In the genomic region with DNA sequence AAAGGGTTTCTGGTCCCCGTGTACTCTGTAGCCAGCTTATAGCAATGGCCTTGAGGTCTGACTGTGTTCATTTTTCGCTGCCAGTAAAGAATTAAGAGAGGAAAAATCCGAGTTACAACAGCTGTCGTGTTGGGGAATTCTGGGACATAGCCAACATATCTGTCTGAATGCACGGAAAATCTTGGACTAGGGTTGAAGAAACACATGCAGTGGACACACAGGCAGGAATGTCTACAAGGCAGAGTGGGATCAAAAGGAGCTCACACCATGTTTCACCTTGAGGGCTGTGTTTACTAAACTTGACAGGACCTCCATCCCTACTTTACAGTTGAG, we compare ENCODE assay signal across 8 mouse cellular contexts. TPM values are rescaled to one million over a fixed set of nuclear protein-coding genes. Genes with fewer than 3 reads are reported as not detected.
DNase-seq lines count a peak whose midpoint lies in the region; ATAC-seq lines count a peak whose summit lies in the region.

No protein-coding gene starts in this region.

- peak overlapping the region; percentile 70 for H3K9ac ChIP-seq in heart, embryonic 14.5 days (ENCODE audit: low read length)

- intact Hi-C loops in heart, postnatal 10 days (cut with DNase I), result no loop called here

- no peak for ATAC-seq in heart, embryonic 14.5 days (ENCODE audit: insufficient number of reproducible peaks, insufficient read depth, low FRiP score, low read depth)

- 0 out of 4 replicates have a peak, but pooled peaks cover 0 to 3% of the 10 kb centered on the region in 2 experiments for H3K4me1 ChIP-seq in heart, embryonic 14.5 days (ENCODE audit: control insufficient read depth in 2 of 2, insufficient read depth in 2 of 2, low read length in 2 of 2)

- H3K27ac ChIP-seq in heart, embryonic 14.5 days (replicated peaks in 1 of 2; ENCODE audit: control insufficient read depth in 1 of 2, insufficient read depth in 1 of 2, low read depth in 2 of 2, low read length in 2 of 2), result no peak overlapping the region
- no peak overlapping the region for H3K27ac ChIP-seq in macrophage

- no peaks in the 10 kb centered on the region for H3K9me3 ChIP-seq in heart, embryonic 14.5 days (ENCODE audit: control insufficient read depth, low read length)

- H3K79me2 ChIP-seq in macrophage (ENCODE audit: inconsistent target), result peaks cover 23% of the 10 kb centered on the region; the same call in 1 of the 2 replicates

- no peak for DNase-seq in heart, adult 11 months
- peak; percentile 13 for DNase-seq in R1 (ENCODE audit: low read depth, low spot score)
- DNase-seq in heart, postnatal 10 days, result peak; percentile 13 to 15
- no peak for DNase-seq in thymus, postnatal 4 days
- no peak for DNase-seq in thymus, postnatal 0 days (ENCODE audit: low spot score)
- DNase-seq in Muller cell, postnatal 12 days (ENCODE audit: inconsistent ontology term), result no peak

- no peaks in the 10 kb centered on the region for H3K27me3 ChIP-seq in heart, embryonic 14.5 days (ENCODE audit: control insufficient read depth, insufficient read depth, low read length)

- WGBS in heart, embryonic 14.5 days, result 15% methylated on average over 5 of the region's 5 CpGs
- WGBS in macrophage (ENCODE audit: missing documents), result 44% methylated on average over 5 of the region's 5 CpGs

- peak overlapping the region; percentile 55 to 100 for H3K4me3 ChIP-seq in heart, embryonic 14.5 days (ENCODE audit: control insufficient read depth in 1 of 2, insufficient read depth in 1 of 2, low read depth in 1 of 2, low read length in 2 of 2)
- H3K4me3 ChIP-seq in macrophage (ENCODE audit: inconsistent target), result peak overlapping the region; percentile 73

- peaks cover 10% of the 10 kb centered on the region; the same call in 1 of the 2 replicates for H3K36me3 ChIP-seq in heart, embryonic 14.5 days (ENCODE audit: control insufficient read depth, insufficient read depth, low read length)
- peaks cover 17% of the 10 kb centered on the region; the same call in 1 of the 2 replicates for H3K36me3 ChIP-seq in macrophage (ENCODE audit: inconsistent target)

- peak overlapping the region; percentile 70 for H3K4me2 ChIP-seq in heart, embryonic 14.5 days (ENCODE audit: low read length)

RNA-seq across cellular contexts. Expression of a gene that starts 0.7 kb away (rescaled TPM):
- 3.6 and 3.8 TPM in 2 replicates for polyA plus RNA-seq in heart, embryonic 14.5 days (2014; fragmentation: Nextera tagmentation; extraction: Ambion mirVana)
- 1 to 10 TPM; 3.3 to 4.7 TPM for total RNA-seq in heart, postnatal 10 days (2021)
- total RNA-seq in macrophage (2018; cell fraction: chromatin; rRNA removed), result 10 to 100 TPM in 2 of 26 experiments, 1 to 10 TPM in 24; 2.8 to 17.2 (median 7.1) TPM
- total RNA-seq in macrophage (2018; cell fraction: cytosol; rRNA removed), result 10 to 100 TPM in 11 of 26 experiments, 1 to 10 TPM in 15; 5.6 to 13.8 (median 9.7) TPM
- total RNA-seq in macrophage (2018; cell fraction: nucleus; rRNA removed), result 10 to 100 TPM in 9 of 26 experiments, 1 to 10 TPM in 17; 3.0 to 18.9 (median 8.9) TPM
- 6.0 to 10.7 TPM (median 8.7 TPM) in 3 replicates for polyA plus RNA-seq in macrophage (2018)
- polyA plus RNA-seq in thymus, postnatal 0 days (2015; fragmentation: Nextera tagmentation; extraction: Ambion mirVana), result 6.6 and 9.0 TPM in 2 replicates

RNA-seq across cellular contexts. Expression of a gene that starts 20.6 kb away (rescaled TPM):
- polyA plus RNA-seq in heart, embryonic 14.5 days (2014; fragmentation: Nextera tagmentation; extraction: Ambion mirVana), result 0.80 and 1.0 TPM in 2 replicates
- 1 to 10 TPM in 1 of 2 experiments, under 1 TPM in 1; 0.98 to 1.4 TPM for total RNA-seq in heart, postnatal 10 days (2021)
- total RNA-seq in macrophage (2018; cell fraction: chromatin; rRNA removed), result 1 to 10 TPM in 24 of 26 experiments, under 1 TPM in 2; 0.81 to 7.1 (median 2.1) TPM
- 1 to 10 TPM; 1.4 to 8.2 (median 5.6) TPM for total RNA-seq in macrophage (2018; cell fraction: cytosol; rRNA removed)
- 10 to 100 TPM in 3 of 26 experiments, 1 to 10 TPM in 23; 1.0 to 12.1 (median 3.4) TPM for total RNA-seq in macrophage (2018; cell fraction: nucleus; rRNA removed)
- 4.4 to 6.6 TPM (median 5.4 TPM) in 3 replicates for polyA plus RNA-seq in macrophage (2018)
- 1.6 and 1.7 TPM in 2 replicates for polyA plus RNA-seq in thymus, postnatal 0 days (2015; fragmentation: Nextera tagmentation; extraction: Ambion mirVana)

RNA-seq across cellular contexts. Expression of a gene that starts 52.2 kb away (rescaled TPM):
- polyA plus RNA-seq in heart, embryonic 14.5 days (2014; fragmentation: Nextera tagmentation; extraction: Ambion mirVana), result 1.3 and 1.7 TPM in 2 replicates
- 1 to 10 TPM; 3.7 to 4.9 TPM for total RNA-seq in heart, postnatal 10 days (2021)
- 1 to 10 TPM in 20 of 26 experiments, under 1 TPM in 5, not detected in 1; 0.36 to 9.4 (median 2.8) TPM for total RNA-seq in macrophage (2018; cell fraction: chromatin; rRNA removed)
- 1 to 10 TPM in 19 of 26 experiments, under 1 TPM in 7; 0.28 to 3.7 (median 2.6) TPM for total RNA-seq in macrophage (2018; cell fraction: cytosol; rRNA removed)
- 1 to 10 TPM in 16 of 26 experiments, under 1 TPM in 9, not detected in 1; 0.19 to 9.6 (median 1.5) TPM for total RNA-seq in macrophage (2018; cell fraction: nucleus; rRNA removed)
- 1.9 to 4.9 TPM (median 2.7 TPM) in 3 replicates for polyA plus RNA-seq in macrophage (2018)
- polyA plus RNA-seq in thymus, postnatal 0 days (2015; fragmentation: Nextera tagmentation; extraction: Ambion mirVana), result 1.6 and 1.7 TPM in 2 replicates

RNA-seq across cellular contexts. Expression of a gene that starts 57.6 kb away (rescaled TPM):
- 0.12 and 0.20 TPM in 2 replicates for polyA plus RNA-seq in heart, embryonic 14.5 days (2014; fragmentation: Nextera tagmentation; extraction: Ambion mirVana)
- under 1 TPM; 0.19 to 0.27 TPM for total RNA-seq in heart, postnatal 10 days (2021)
- 10 to 100 TPM in 1 of 26 experiments, 1 to 10 TPM in 19, under 1 TPM in 6; 0.16 to 10.6 (median 2.5) TPM for total RNA-seq in macrophage (2018; cell fraction: chromatin; rRNA removed)
- total RNA-seq in macrophage (2018; cell fraction: cytosol; rRNA removed), result 1 to 10 TPM in 12 of 26 experiments, under 1 TPM in 14; 0.14 to 1.7 (median 0.86) TPM
- 1 to 10 TPM in 13 of 26 experiments, under 1 TPM in 10, not detected in 3; 0.23 to 9.9 (median 1.5) TPM for total RNA-seq in macrophage (2018; cell fraction: nucleus; rRNA removed)
- 0.95 to 1.3 TPM (median 1.1 TPM) in 3 replicates for polyA plus RNA-seq in macrophage (2018)
- 0.09 TPM in 1 of 2 replicates, not detected in the other for polyA plus RNA-seq in thymus, postnatal 0 days (2015; fragmentation: Nextera tagmentation; extraction: Ambion mirVana)

Comparison
In these comparisons a context has a peak if more than half of its experiments do, and no peak if none do; other contexts are left out.
1. DNase-seq: peak in R1 (single experiment) and heart, postnatal 10 days (2 of 2); none in heart, adult 11 months (single experiment), thymus, postnatal 4 days (single experiment), thymus, postnatal 0 days (single experiment) and Muller cell, postnatal 12 days (single experiment).